ENCODE assay signal across 8 mouse cellular contexts in the genomic region with DNA sequence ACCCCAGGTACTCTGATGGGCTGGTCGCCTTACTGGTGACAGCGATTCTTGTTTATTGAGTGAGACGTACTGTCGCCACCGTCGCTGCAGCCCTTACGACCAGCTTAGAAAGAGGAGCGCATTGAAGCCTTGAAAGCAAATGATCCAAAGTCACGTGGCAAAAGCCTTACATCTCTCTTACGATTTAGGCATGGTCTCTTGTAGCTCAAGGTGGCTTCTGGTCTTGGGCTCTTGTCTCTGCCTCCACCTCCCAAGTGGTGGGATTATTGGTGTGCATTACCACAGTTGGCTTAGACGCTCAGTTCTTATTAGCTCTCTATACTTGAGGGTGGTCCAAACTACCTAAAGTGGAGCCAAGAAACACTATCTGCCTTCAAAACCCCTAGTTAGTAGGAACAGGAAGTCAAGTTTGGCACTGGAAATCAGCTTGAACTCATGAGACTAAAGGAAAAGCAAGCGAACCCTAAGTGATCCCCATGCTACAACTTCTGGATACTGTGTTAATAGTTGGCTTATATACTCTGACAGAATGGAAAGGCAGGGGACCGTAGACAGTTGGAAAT. TPM values are rescaled to one million over a fixed set of nuclear protein-coding genes. Genes with fewer than 3 reads are reported as not detected.
DNase-seq lines count a peak whose midpoint lies in the region; ATAC-seq and TF ChIP-seq lines count a peak whose summit lies in the region.

No protein-coding gene starts in this region.

- TF ChIP-seq POLR2A in spleen, adult 2 months (IDR thresholded peaks at IDR 0.05; ENCODE audit: low read depth, low read length): no peak

- DNase-seq in spleen, adult 2 months (ENCODE audit: low read depth in 1 of 2, low spot score in 2 of 2): no peak
- no peak for DNase-seq in spleen, postnatal 10 days (ENCODE audit: low spot score in 2 of 2)
- no peak for DNase-seq in embryonic facial prominence, embryonic 14.5 days (ENCODE audit: low spot score)
- no peak for DNase-seq in left cerebral cortex, adult 9 months (ENCODE audit: low spot score in 2 of 2)
- no peak for DNase-seq in thymus, postnatal 10 days (ENCODE audit: low spot score in 2 of 2)

- no peaks in the 10 kb centered on the region for H3K27me3 ChIP-seq in spleen, adult 2 months (ENCODE audit: control insufficient read depth, insufficient read depth, low read length)
- H3K27me3 ChIP-seq in embryonic facial prominence, embryonic 14.5 days (replicated peaks; ENCODE audit: control insufficient read depth, insufficient read depth, low read length): no peaks in the 10 kb centered on the region
- no peaks in the 10 kb centered on the region for H3K27me3 ChIP-seq in limb, embryonic 12.5 days
- H3K27me3 ChIP-seq in stomach, embryonic 15.5 days (replicated peaks): no peaks in the 10 kb centered on the region

- peak overlapping the region; percentile 95 for H3K9ac ChIP-seq in embryonic facial prominence, embryonic 14.5 days (ENCODE audit: low read depth, low read length)
- peak overlapping the region; percentile 93 for H3K9ac ChIP-seq in limb, embryonic 12.5 days (replicated peaks)
- H3K9ac ChIP-seq in stomach, embryonic 15.5 days: peak overlapping the region; percentile 85

- no peak for TF ChIP-seq CTCF in spleen, adult 2 months (IDR thresholded peaks at IDR 0.05; ENCODE audit: extremely low read depth, insufficient read depth, insufficient read length, insufficient replicate concordance)

- peak overlapping the region; percentile 76 for H3K4me3 ChIP-seq in spleen, adult 2 months (ENCODE audit: extremely low read depth, insufficient read depth, insufficient read length)
- H3K4me3 ChIP-seq in embryonic facial prominence, embryonic 14.5 days (ENCODE audit: low read depth, low read length): peak overlapping the region; percentile 90
- peak overlapping the region; percentile 96 for H3K4me3 ChIP-seq in limb, embryonic 12.5 days (replicated peaks)
- H3K4me3 ChIP-seq in stomach, embryonic 15.5 days (replicated peaks): peak overlapping the region; percentile 91

- H3K9me3 ChIP-seq in embryonic facial prominence, embryonic 14.5 days (ENCODE audit: control insufficient read depth, low read length): no peaks in the 10 kb centered on the region
- H3K9me3 ChIP-seq in limb, embryonic 12.5 days: no peaks in the 10 kb centered on the region
- no peaks in the 10 kb centered on the region for H3K9me3 ChIP-seq in stomach, embryonic 15.5 days

- ATAC-seq in embryonic facial prominence, embryonic 14.5 days (ENCODE audit: low read depth): no peak
- no peak for ATAC-seq in limb, embryonic 12.5 days (ENCODE audit: insufficient number of reproducible peaks, insufficient read depth, low FRiP score, low TSS enrichment, low read depth)
- no peak for ATAC-seq in stomach, embryonic 15.5 days (ENCODE audit: insufficient read depth, low FRiP score, low read depth)
- ATAC-seq in megakaryocyte-erythroid progenitor cell, adult 5-6 weeks (replicated peaks; ENCODE audit: low FRiP score, low TSS enrichment, poor library complexity, severe bottlenecking): no peak

- WGBS in spleen, adult 2 months: 8% methylated on average over 13 of the region's 13 CpGs
- WGBS in embryonic facial prominence, embryonic 14.5 days: 7% methylated on average over 13 of the region's 13 CpGs
- 10% methylated on average over 13 of the region's 13 CpGs for WGBS in limb, embryonic 12.5 days
- WGBS in stomach, embryonic 15.5 days: 8% methylated on average over 13 of the region's 13 CpGs

- peak overlapping the region; percentile 95 for H3K4me2 ChIP-seq in embryonic facial prominence, embryonic 14.5 days (ENCODE audit: low read depth, low read length)
- peak overlapping the region; percentile 81 for H3K4me2 ChIP-seq in limb, embryonic 12.5 days
- peak overlapping the region; percentile 94 for H3K4me2 ChIP-seq in stomach, embryonic 15.5 days

- peak overlapping the region; percentile 55; the same call in 1 of the 2 replicates for H3K27ac ChIP-seq in spleen, adult 2 months (ENCODE audit: insufficient read depth, low read length)
- no peak overlapping the region; the same call in 1 of the 2 replicates for H3K27ac ChIP-seq in embryonic facial prominence, embryonic 14.5 days (replicated peaks; ENCODE audit: low read depth, low read length)
- H3K27ac ChIP-seq in limb, embryonic 12.5 days: peak overlapping the region; percentile 66; the same call in 1 of the 2 replicates
- H3K27ac ChIP-seq in stomach, embryonic 15.5 days: peak overlapping the region; percentile 48; the same call in 1 of the 2 replicates

- peaks cover 10% of the 10 kb centered on the region for H3K36me3 ChIP-seq in spleen, adult 2 months (ENCODE audit: control insufficient read depth, insufficient read depth, low read length)
- peaks cover 51% of the 10 kb centered on the region for H3K36me3 ChIP-seq in embryonic facial prominence, embryonic 14.5 days (ENCODE audit: control insufficient read depth, insufficient read depth, low read length)
- peaks cover 62% of the 10 kb centered on the region for H3K36me3 ChIP-seq in limb, embryonic 12.5 days
- H3K36me3 ChIP-seq in stomach, embryonic 15.5 days: peaks cover 19% of the 10 kb centered on the region

- peaks cover 5% of the 10 kb centered on the region; the same call in 1 of the 2 replicates for H3K4me1 ChIP-seq in spleen, adult 2 months (ENCODE audit: control insufficient read depth, insufficient read depth, insufficient read length)
- H3K4me1 ChIP-seq in embryonic facial prominence, embryonic 14.5 days (ENCODE audit: control insufficient read depth, insufficient read depth, low read length): peaks cover 7% of the 10 kb centered on the region; the same call in 1 of the 2 replicates
- H3K4me1 ChIP-seq in limb, embryonic 12.5 days (replicated peaks): peaks cover 18% of the 10 kb centered on the region
- H3K4me1 ChIP-seq in stomach, embryonic 15.5 days: peaks cover 6% of the 10 kb centered on the region; the same call in 1 of the 2 replicates

RNA-seq across cellular contexts. Expression of gene Nup214, which starts 0.7 kb away (rescaled TPM):
- 29.5 and 30.1 TPM in 2 replicates for polyA plus RNA-seq in spleen, adult 2 months (2012; rRNA removed)
- 61.2 and 66.4 TPM in 2 replicates for polyA plus RNA-seq in embryonic facial prominence, embryonic 14.5 days (2014; fragmentation: Nextera tagmentation; extraction: Ambion mirVana)
- polyA plus RNA-seq in limb, embryonic 12.5 days (2016; fragmentation: Nextera tagmentation; extraction: Ambion mirVana): 76.4 and 87.4 TPM in 2 replicates
- polyA plus RNA-seq in stomach, embryonic 15.5 days (2015; fragmentation: Nextera tagmentation; extraction: Ambion mirVana): 78.2 and 78.8 TPM in 2 replicates
- total RNA-seq in megakaryocyte-erythroid progenitor cell, adult 5-6 weeks (2014; fragmentation: Nextera tagmentation): 125 and 161 TPM in 2 replicates
- 43.3 and 73.2 TPM in 2 replicates for total RNA-seq in megakaryocyte-erythroid progenitor cell, adult 5-6 weeks (2017)

RNA-seq across cellular contexts. Expression of gene Aif1l, which starts 25.0 kb away (rescaled TPM):
- 0.75 and 0.77 TPM in 2 replicates for polyA plus RNA-seq in spleen, adult 2 months (2012; rRNA removed)
- 31.2 and 33.9 TPM in 2 replicates for polyA plus RNA-seq in embryonic facial prominence, embryonic 14.5 days (2014; fragmentation: Nextera tagmentation; extraction: Ambion mirVana)
- polyA plus RNA-seq in limb, embryonic 12.5 days (2016; fragmentation: Nextera tagmentation; extraction: Ambion mirVana): 86.6 and 100 TPM in 2 replicates
- 10.5 and 11.4 TPM in 2 replicates for polyA plus RNA-seq in stomach, embryonic 15.5 days (2015; fragmentation: Nextera tagmentation; extraction: Ambion mirVana)
- total RNA-seq in megakaryocyte-erythroid progenitor cell, adult 5-6 weeks (2014; fragmentation: Nextera tagmentation): 5.2 TPM in 1 of 2 replicates, not detected in the other
- total RNA-seq in megakaryocyte-erythroid progenitor cell, adult 5-6 weeks (2017): not detected in 2 replicates
